Mouse (Mus musculus) embryonic facial prominence, embryonic 11.5 days (tissue): ENCODE measurements at regions not wholly inside any gene's neighbourhood (a gene's known extent, or its start where the extent isn't known, plus 50 kb on each side); places are given as distances from the start of the nearest gene placed in this dataset.

Source experiments
- ATAC-seq: fragments of 200-750 bp; cut with Nextera tagmentation; replicated peaks from 2 replicates; pipeline ENCODE4 v1.8.0; 2017; ENCODE audit warnings: low read depth; ENCODE audit not compliant: insufficient number of reproducible peaks, low FRiP score, low TSS enrichment
- DNase-seq: peaks from one replicate; pipeline ENCODE4 v3.0.0-alpha.2; 2015; ENCODE audit warnings: low spot score
- H3K27ac ChIP-seq: fragments of 300-500 bp; sonication (generic); replicated peaks from 2 replicates; pipeline ENCODE4 v1.5.1; 2014; ENCODE audit warnings: mild to moderate bottlenecking, low read depth, low read length, control low read depth
- H3K27me3 ChIP-seq: fragments of 300-500 bp; sonication (generic); 2 replicates; pipeline ENCODE4 v1.6.1; 2014; ENCODE audit warnings: mild to moderate bottlenecking, low read length, moderate library complexity, mixed read lengths; ENCODE audit not compliant: control insufficient read depth, insufficient read depth
- H3K36me3 ChIP-seq: fragments of 300-500 bp; sonication (generic); replicated peaks from 2 replicates; pipeline ENCODE4 v1.6.1; 2014; ENCODE audit warnings: low read depth, mild to moderate bottlenecking, low read length, moderate library complexity, mixed read lengths; ENCODE audit not compliant: control insufficient read depth, insufficient read depth
- H3K4me1 ChIP-seq: fragments of 300-500 bp; sonication (generic); 2 replicates; pipeline ENCODE4 v1.6.1; 2014; ENCODE audit warnings: low read length, mixed read lengths; ENCODE audit not compliant: control insufficient read depth, insufficient read depth
- H3K4me2 ChIP-seq: fragments of 300-500 bp; sonication (generic); 2 replicates; pipeline ENCODE4 v1.6.1; 2014; ENCODE audit warnings: low read depth, mild to moderate bottlenecking, control low read depth, low read length, moderate library complexity
- H3K4me3 ChIP-seq: fragments of 300-500 bp; sonication (generic); 2 replicates; pipeline ENCODE4 v1.5.1; 2014; ENCODE audit warnings: low read depth, low read length, control low read depth
- H3K9ac ChIP-seq: fragments of 300-500 bp; sonication (generic); replicated peaks from 2 replicates; pipeline ENCODE4 v1.6.1; 2014; ENCODE audit warnings: mild to moderate bottlenecking, control low read depth, low read length
- H3K9me3 ChIP-seq: fragments of 300-500 bp; sonication (generic); replicated peaks from 2 replicates; pipeline ENCODE4 v1.6.1; 2016; ENCODE audit warnings: mild to moderate bottlenecking, low read length, inconsistent platforms, mixed read lengths; ENCODE audit not compliant: control insufficient read depth
- WGBS: fragments of 180-500 bp; shearing (Covaris S2); extraction: QIAGEN DNeasy Blood & Tissue Kit; methylation state at CpG from one replicate; pipeline ENCODE4 v1.1.7; 2014; 5-methylcytosine and 5-hydroxymethylcytosine counted together

- DNase-seq = no peak
- 85% methylated on average over 2 of the region's 2 CpGs for WGBS
- H3K9ac ChIP-seq = no peak overlapping the region
- H3K9me3 ChIP-seq = no peaks in the 10 kb centered on the region
- no peaks in the 10 kb centered on the region for H3K36me3 ChIP-seq
- ATAC-seq = no peak
- H3K4me1 ChIP-seq = no peaks in the 10 kb centered on the region
- H3K27ac ChIP-seq = no peak overlapping the region
- no peaks in the 10 kb centered on the region for H3K27me3 ChIP-seq
- H3K4me2 ChIP-seq = no peak overlapping the region
- H3K4me3 ChIP-seq = no peak overlapping the region
Observed at GRCm38 (mm10) chr8:8044296-8044695, 616.7 kb downstream of the Efnb2 start.

GRCm38 (mm10) chr8:8037929-8038328, 623.1 kb downstream of the Efnb2 start:
- ATAC-seq (0 out of 2 replicates have a peak, but pooled peaks have one; percentile 52), DNase-seq (no peak)
- Histone ChIP-seq H3K9me3 (no peaks in the 10 kb centered on the region), H3K27ac (no peak overlapping the region), H3K36me3 (no peaks in the 10 kb centered on the region), H3K4me3 (no peak overlapping the region), H3K9ac (no peak overlapping the region), H3K4me1 (no peaks in the 10 kb centered on the region), H3K4me2 (no peak overlapping the region), H3K27me3 (no peaks in the 10 kb centered on the region)
- WGBS = 30% methylated on average over 1 of the region's 1 CpGs

GRCm38 (mm10) chr8:8011151-8011550, 649.9 kb downstream of the Efnb2 start:
- H3K27ac ChIP-seq = no peak overlapping the region
- H3K36me3 ChIP-seq = no peaks in the 10 kb centered on the region
- DNase-seq (no peak), ATAC-seq (no peak)
- H3K9ac ChIP-seq = no peak overlapping the region
- WGBS = 71% methylated on average over 4 of the region's 4 CpGs
- H3K4me1 ChIP-seq = no peaks in the 10 kb centered on the region
- H3K4me2 ChIP-seq = no peak overlapping the region
- no peaks in the 10 kb centered on the region for H3K9me3 ChIP-seq
- no peaks in the 10 kb centered on the region for H3K27me3 ChIP-seq
- no peak overlapping the region for H3K4me3 ChIP-seq

GRCm38 (mm10) chr8:7994905-7995304, 666.1 kb downstream of the Efnb2 start:
- Histone ChIP-seq H3K9ac (no peak overlapping the region), H3K36me3 (no peaks in the 10 kb centered on the region), H3K4me3 (no peak overlapping the region), H3K4me2 (no peak overlapping the region), H3K27ac (no peak overlapping the region), H3K4me1 (no peaks in the 10 kb centered on the region), H3K27me3 (no peaks in the 10 kb centered on the region), H3K9me3 (no peaks in the 10 kb centered on the region)
- DNase-seq (no peak), ATAC-seq (no peak)
- 53% methylated on average over 2 of the region's 2 CpGs for WGBS

- no peak for DNase-seq
- WGBS = 86% methylated on average over 3 of the region's 3 CpGs
- no peak for ATAC-seq
- no peak overlapping the region for H3K27ac ChIP-seq
- no peak overlapping the region for H3K9ac ChIP-seq
- no peaks in the 10 kb centered on the region for H3K27me3 ChIP-seq
- H3K4me2 ChIP-seq = no peak overlapping the region
- no peaks in the 10 kb centered on the region for H3K36me3 ChIP-seq
- no peaks in the 10 kb centered on the region for H3K4me1 ChIP-seq
- no peak overlapping the region for H3K4me3 ChIP-seq
- H3K9me3 ChIP-seq = no peaks in the 10 kb centered on the region
Observed at GRCm38 (mm10) chr8:7988820-7989219, 672.2 kb downstream of the Efnb2 start.

GRCm38 (mm10) chr8:7977020-7977419, 684.0 kb downstream of the Efnb2 start:
- DNase-seq (no peak), ATAC-seq (no peak)
- Histone ChIP-seq H3K27me3 (no peaks in the 10 kb centered on the region), H3K4me3 (no peak overlapping the region), H3K9me3 (no peaks in the 10 kb centered on the region), H3K27ac (no peak overlapping the region), H3K36me3 (no peaks in the 10 kb centered on the region), H3K9ac (no peak overlapping the region), H3K4me1 (no peaks in the 10 kb centered on the region), H3K4me2 (no peak overlapping the region)
- 72% methylated on average over 6 of the region's 6 CpGs for WGBS

- H3K27ac ChIP-seq = no peak overlapping the region
- H3K4me2 ChIP-seq = no peak overlapping the region
- WGBS = 83% methylated on average over 4 of the region's 4 CpGs
- H3K36me3 ChIP-seq = no peaks in the 10 kb centered on the region
- no peak overlapping the region for H3K9ac ChIP-seq
- H3K4me3 ChIP-seq = no peak overlapping the region
- H3K9me3 ChIP-seq = no peaks in the 10 kb centered on the region
- no peaks in the 10 kb centered on the region for H3K4me1 ChIP-seq
- DNase-seq (no peak), ATAC-seq (no peak)
- H3K27me3 ChIP-seq = no peaks in the 10 kb centered on the region
Observed at GRCm38 (mm10) chr8:7973791-7974190, 687.3 kb downstream of the Efnb2 start.

GRCm38 (mm10) chr8:7964276-7964675, 696.8 kb downstream of the Efnb2 start:
- ATAC-seq = no peak
- Histone ChIP-seq H3K27ac (no peak overlapping the region), H3K4me1 (no peaks in the 10 kb centered on the region), H3K4me2 (no peak overlapping the region), H3K36me3 (no peaks in the 10 kb centered on the region), H3K27me3 (no peaks in the 10 kb centered on the region), H3K9ac (no peak overlapping the region), H3K9me3 (no peaks in the 10 kb centered on the region), H3K4me3 (no peak overlapping the region)
- no peak for DNase-seq
- WGBS = 56% methylated on average over 2 of the region's 2 CpGs
